Mouse (Mus musculus): ENCODE measurements around the gene Slc18a3.

DNA sequence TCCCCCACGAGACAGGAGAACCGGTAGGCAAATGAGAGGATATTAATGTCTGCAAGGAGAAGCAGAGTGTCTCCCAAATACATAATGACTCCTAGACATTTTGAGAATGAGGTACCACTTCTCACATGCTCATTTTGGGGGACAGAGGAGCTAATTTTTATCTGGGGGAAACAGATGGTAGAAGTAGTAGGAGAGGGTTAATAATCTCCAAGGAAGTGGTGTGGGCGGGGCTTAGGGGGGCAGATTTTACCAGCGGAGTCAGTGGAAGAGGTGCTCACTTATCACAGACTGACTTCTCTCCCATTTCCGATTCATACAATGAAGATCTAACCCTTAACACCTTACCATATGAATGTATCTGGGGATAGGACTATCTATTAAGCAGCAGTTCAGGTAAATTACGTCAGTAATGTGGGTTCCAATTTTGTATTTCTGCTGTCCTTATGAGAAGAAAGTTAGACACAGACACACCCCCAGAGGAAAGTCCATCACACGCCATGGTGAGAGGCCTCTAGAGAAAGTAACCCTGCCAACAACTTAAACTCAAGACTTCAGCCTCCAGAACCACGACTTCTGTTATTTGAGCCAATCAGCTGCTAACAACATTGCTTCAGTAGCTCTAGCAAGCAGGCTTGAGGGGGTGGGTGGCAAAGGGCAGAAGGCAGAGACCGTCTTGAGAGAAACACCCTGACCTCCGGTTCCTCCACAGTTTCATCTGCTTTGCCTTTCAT, 43.6 kb upstream of the Slc18a3 start:
- TF ChIP-seq CTCF (conservative IDR thresholded peaks at IDR 0.05; ENCODE audit: low read length) (no peak), POU5F1 (IDR thresholded peaks at IDR 0.05; ENCODE audit: borderline replicate concordance, low read length) (no peak), NANOG (IDR thresholded peaks at IDR 0.05; ENCODE audit: borderline replicate concordance, low read length) (no peak)
